Mouse (Mus musculus) thymus, adult 2 months (tissue): ENCODE data around the gene Slc30a6. TPM values are rescaled to one million over a fixed set of nuclear protein-coding genes. Genes with fewer than 3 reads are reported as not detected.
"Not testable (repeated sequence)": the region's sequence is repeated elsewhere in the genome, so short reads cannot be mapped to it uniquely, and the experiment has no call there.

ENCODE experiments used
- DNase-seq: peaks from one replicate; pipeline ENCODE4 v3.0.0; 2021
- H3K27ac ChIP-seq: fragments of 200-500 bp; 2 replicates; pipeline ENCODE4 v1.5.1; 2012; ENCODE audit warnings: low read length, control low read depth; ENCODE audit not compliant: control insufficient read depth, insufficient read depth
- H3K27me3 ChIP-seq: fragments of 200-500 bp; 2 replicates; pipeline ENCODE4 v1.6.1; 2012; ENCODE audit warnings: mild to moderate bottlenecking, low read length, moderate library complexity, mixed read lengths; ENCODE audit not compliant: control insufficient read depth, insufficient read depth
- H3K36me3 ChIP-seq: fragments of 200-500 bp; 2 replicates; pipeline ENCODE4 v1.6.1; 2012; ENCODE audit warnings: mild to moderate bottlenecking, low read length, moderate library complexity; ENCODE audit not compliant: control insufficient read depth, insufficient read depth
- H3K4me1 ChIP-seq: fragments of 200-500 bp; replicated peaks from 2 replicates; pipeline ENCODE4 v1.6.1; 2012; ENCODE audit warnings: low read length; ENCODE audit not compliant: control insufficient read depth, insufficient read depth
- H3K4me3 ChIP-seq: fragments of 200-500 bp; 2 replicates; pipeline ENCODE4 v1.5.1; 2012; ENCODE audit warnings: mild to moderate bottlenecking, low read length, control low read depth, moderate library complexity; ENCODE audit not compliant: control insufficient read depth, insufficient read depth
- CTCF ChIP-seq: fragments of 200-500 bp; IDR thresholded peaks from 2 replicates; pipeline ENCODE4 v1.5.1; 2012; ENCODE audit warnings: mild to moderate bottlenecking, control low read depth, low read length, moderate library complexity, borderline replicate concordance; ENCODE audit not compliant: control insufficient read depth, poor library complexity, insufficient read depth; ENCODE audit errors: extremely low read depth
- POLR2A ChIP-seq: fragments of 200-500 bp; IDR thresholded peaks from 2 replicates; pipeline ENCODE4 v1.6.1; 2012; ENCODE audit warnings: mild to moderate bottlenecking, low read length, control low read depth, moderate library complexity; ENCODE audit not compliant: control insufficient read depth, poor library complexity, insufficient read depth; ENCODE audit errors: extremely low read depth
- WGBS: fragments of 180-500 bp; shearing (Covaris S2); methylation state at CpG from one replicate; pipeline ENCODE4 v1.1.7; 2018; 5-methylcytosine and 5-hydroxymethylcytosine counted together
- polyA plus RNA-seq: library from polyadenylated mRNA; depleted of rRNA; stranded (reverse); fragments of >200 nt; gene quantifications from 2 replicates; pipeline ENCODE4 v1.2.3, GENCODE M21; 2012; rRNA removed

Gene Slc30a6
- polyA plus RNA-seq, 1 experiment, result 26.4 TPM

DNA sequence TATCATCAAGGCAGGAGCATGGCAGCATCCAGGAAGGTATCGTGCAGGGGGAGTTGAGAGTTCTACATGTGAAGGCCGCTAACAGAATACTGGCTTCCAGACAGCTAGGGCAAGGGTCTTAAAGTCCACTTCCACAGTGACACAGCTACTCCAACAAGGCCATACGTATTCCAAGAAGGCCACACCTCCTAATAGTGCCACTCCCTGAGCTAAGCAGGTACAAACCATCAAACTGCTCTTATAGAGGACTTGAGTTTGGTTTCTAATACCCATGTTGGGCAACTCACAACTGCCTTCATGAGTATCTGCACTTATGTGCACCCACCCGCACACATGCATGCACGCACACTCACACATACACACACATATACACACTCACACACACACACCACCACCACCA, 61.4 kb downstream of the Slc30a6 start:
- no peak overlapping the region for H3K27ac ChIP-seq
- H3K4me1 ChIP-seq, result 0 out of 2 replicates have a peak, but pooled peaks cover 2% of the 10 kb centered on the region
- no peaks in the 10 kb centered on the region for H3K36me3 ChIP-seq
- TF ChIP-seq POLR2A, result no peak
- TF ChIP-seq CTCF, result no peak
- no peaks in the 10 kb centered on the region for H3K27me3 ChIP-seq
- 99% methylated on average over 5 of the region's 5 CpGs for WGBS
- DNase-seq, result no peak
- no peak overlapping the region for H3K4me3 ChIP-seq

DNA sequence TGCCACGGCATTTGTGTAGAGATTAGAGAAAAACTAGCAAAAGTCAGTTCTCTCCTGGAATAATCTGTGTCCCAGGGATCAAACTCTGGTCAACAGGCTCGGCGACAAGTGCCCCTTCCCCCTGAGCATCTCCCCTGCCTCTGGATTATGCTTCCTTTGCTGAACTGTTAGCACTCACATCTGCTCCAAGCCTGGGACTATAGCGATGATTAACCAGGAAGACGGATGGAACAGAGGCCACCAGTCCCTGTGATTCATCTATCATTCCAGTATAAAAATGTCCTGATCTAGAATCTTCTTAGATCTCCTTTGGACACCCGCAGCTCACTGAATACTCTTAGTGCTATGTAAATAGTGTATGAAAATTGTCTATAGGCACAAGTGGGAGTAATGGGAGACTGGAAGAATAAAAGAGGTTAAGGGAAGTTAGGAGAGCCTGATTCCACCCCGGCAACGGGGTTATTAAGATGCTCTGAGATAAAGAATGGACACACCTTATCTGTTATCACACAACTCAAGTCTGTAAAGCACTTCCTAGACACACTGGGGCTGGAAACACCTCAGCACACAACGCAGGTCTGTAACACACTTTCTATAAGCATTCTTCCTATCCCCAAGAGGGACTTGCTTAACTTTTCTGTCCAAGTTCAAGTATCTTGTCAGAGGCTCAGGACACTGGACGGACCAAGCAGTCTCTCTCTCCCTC, 62.7 kb downstream of the Slc30a6 start:
- TF ChIP-seq CTCF, result no peak
- no peak for TF ChIP-seq POLR2A
- Histone ChIP-seq H3K4me3 (no peak overlapping the region), H3K36me3 (no peaks in the 10 kb centered on the region), H3K27ac (no peak overlapping the region), H3K27me3 (no peaks in the 10 kb centered on the region), H3K4me1 (0 out of 2 replicates have a peak, but pooled peaks cover 2% of the 10 kb centered on the region)
- DNase-seq, result no peak
- WGBS, result 80% methylated on average over 10 of the region's 10 CpGs

DNA sequence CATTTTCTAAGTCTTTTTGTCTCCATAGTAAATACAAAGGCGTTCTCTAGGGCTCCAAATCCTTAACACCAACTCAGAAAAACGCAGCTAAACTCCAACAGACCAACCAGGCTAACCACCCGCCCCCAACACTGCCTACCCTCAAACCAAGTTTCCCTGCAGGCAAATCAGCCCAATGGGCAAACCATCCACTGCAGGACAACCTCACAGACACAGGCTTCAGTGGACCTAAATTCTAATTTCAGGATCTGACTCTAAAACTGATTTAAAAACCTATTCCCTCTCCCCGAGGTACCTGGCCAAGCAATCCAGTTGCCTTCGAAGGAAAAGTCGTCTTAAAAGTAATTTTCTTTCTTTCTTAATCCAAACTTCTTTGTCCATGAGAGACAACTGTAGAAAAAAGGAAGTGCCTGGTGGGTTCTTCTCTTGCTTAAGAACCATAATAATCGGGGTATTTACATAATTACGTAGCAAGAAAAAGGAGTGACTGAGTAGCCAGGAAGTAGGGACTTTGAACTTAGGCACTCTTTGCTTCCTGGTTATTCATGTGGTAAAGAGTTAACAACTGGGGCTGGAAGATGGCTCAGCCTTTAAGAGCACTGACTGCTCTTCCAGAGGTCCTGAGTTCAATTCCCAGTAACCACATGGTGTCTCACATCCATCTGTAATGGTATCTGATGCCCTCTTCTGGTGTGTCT, 63.5 kb downstream of the Slc30a6 start, which contains the start of gene Nlrc4:
Gene Nlrc4, minus strand, starts transcription at position 432 of the 698 bp plus-strand sequence.
- H3K36me3 ChIP-seq, result no peaks in the 10 kb centered on the region
- TF ChIP-seq CTCF, result no peak
- no peak for TF ChIP-seq POLR2A
- no peaks in the 10 kb centered on the region for H3K27me3 ChIP-seq
- H3K4me1 ChIP-seq, result 0 out of 2 replicates have a peak, but pooled peaks cover 2% of the 10 kb centered on the region
- no peak within 1 kb of the TSS for H3K4me3 ChIP-seq
- no peak within 1 kb of the TSS; the same call in 1 of the 2 replicates for H3K27ac ChIP-seq
- WGBS, result 42% methylated on average over 8 of the region's 8 CpGs
- no peak for DNase-seq

DNA sequence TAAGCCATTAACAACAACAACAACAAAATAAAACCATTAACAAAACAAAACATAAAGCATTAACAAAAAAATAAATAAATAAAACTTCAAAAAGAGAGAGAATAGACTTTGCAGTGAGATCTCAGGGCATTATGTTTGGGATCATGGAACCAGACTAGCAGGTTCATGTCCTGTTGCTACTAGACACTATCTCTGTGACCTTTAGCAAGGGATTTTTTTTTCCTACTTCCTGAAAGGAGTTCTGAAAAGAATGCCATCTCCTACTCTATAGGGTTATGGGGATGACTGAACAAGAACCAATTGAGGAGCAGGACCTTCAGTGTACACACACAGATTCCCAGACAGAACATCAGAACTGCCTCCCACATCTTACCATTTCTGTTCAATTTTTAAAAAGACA, 68.1 kb downstream of the Slc30a6 start:
- TF ChIP-seq POLR2A (no peak), CTCF (no peak)
- Histone ChIP-seq H3K27me3 (no peaks in the 10 kb centered on the region), H3K27ac (no peak overlapping the region), H3K4me3 (no peak overlapping the region), H3K4me1 (0 out of 2 replicates have a peak, but pooled peaks cover 2% of the 10 kb centered on the region), H3K36me3 (no peaks in the 10 kb centered on the region)
- no peak for DNase-seq

DNA sequence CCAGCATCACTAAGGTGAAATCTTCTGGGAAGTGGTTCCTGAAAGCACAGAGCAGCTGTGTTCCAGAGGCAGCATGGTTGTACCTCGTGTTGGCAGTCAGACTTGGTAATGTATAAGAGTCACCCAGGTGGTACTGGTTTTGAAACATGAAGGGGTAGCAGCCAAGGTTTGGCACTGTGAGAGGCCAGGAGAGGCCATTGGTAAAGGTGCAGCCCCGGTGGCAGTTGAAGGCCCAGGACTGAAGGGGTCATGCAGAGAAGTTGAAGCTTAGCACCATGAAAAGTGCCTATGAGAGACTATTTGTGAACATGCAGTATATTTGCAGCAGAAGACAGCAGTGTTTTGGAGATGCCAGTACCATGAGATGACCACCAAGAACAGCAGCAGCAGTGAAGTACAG, 72.6 kb downstream of the Slc30a6 start:
- not testable (repeated sequence) for H3K36me3 ChIP-seq, H3K4me1 ChIP-seq, H3K4me3 ChIP-seq, H3K27ac ChIP-seq, H3K27me3 ChIP-seq, DNase-seq
- 88% methylated on average over 2 of the region's 2 CpGs for WGBS

DNA sequence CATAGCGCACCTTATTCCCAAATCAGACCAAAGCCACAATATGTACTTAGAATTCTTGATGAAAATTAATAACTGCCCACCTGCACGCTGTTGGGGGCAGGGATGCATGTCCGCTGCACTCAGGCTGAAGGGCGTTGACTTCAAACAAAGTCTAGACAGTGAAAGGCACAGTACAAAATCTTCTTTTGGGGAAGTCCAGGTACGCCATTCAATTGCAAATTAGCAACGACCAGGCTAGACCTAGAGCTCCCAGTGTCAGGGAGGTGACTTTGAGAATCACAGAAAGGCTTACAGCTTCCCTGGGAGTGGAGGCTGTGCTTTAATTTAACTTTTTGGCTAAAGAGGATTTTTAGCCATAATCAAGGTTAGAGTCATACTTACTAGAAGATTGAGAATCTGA, 74.7 kb downstream of the Slc30a6 start:
- H3K27ac ChIP-seq, H3K27me3 ChIP-seq, DNase-seq, H3K4me1 ChIP-seq, H3K36me3 ChIP-seq, H3K4me3 ChIP-seq: not testable (repeated sequence)
- WGBS, result 90% methylated on average over 6 of the region's 6 CpGs

Other genes with a start within 250 kb of the Slc30a6 start
- gene Memo1, start 100.1 kb upstream of the Slc30a6 start, polyA plus RNA-seq, result 64.5 and 74.9 TPM in 2 replicates
- 41.8 and 42.8 TPM in 2 replicates for gene Dpy30, start 71.7 kb upstream of the Slc30a6 start, polyA plus RNA-seq
- gene Spast, start 56.6 kb upstream of the Slc30a6 start, polyA plus RNA-seq, result 10.7 and 14.7 TPM in 2 replicates
- gene Nlrc4, start 63.5 kb downstream of the Slc30a6 start, polyA plus RNA-seq, result 0.35 and 0.38 TPM in 2 replicates
- gene Yipf4, start 93.9 kb downstream of the Slc30a6 start, polyA plus RNA-seq, result 95.8 and 168 TPM in 2 replicates
- gene Birc6, start 132.7 kb downstream of the Slc30a6 start, polyA plus RNA-seq, result 216 and 221 TPM in 2 replicates